Mouse (Mus musculus) heart, postnatal 36 days (tissue): ENCODE measurements at regions not wholly inside any gene's neighbourhood (a gene's known extent, or its start where the extent isn't known, plus 50 kb on each side); places are given as distances from the start of the nearest gene placed in this dataset.
"Not testable (repeated sequence)": the region's sequence is repeated elsewhere in the genome, so short reads cannot be mapped to it uniquely, and the experiment has no call there.

Experiments
- DNase-seq, 2 experiments: peaks; one replicate each; pipeline ENCODE4 v3.0.0; 2021 to 2022
- intact Hi-C: fragments of 180-260 bp; cut with DNase I; formaldehyde crosslinking; loops from one replicate; pipeline ENCODE4 v1.15.1; 2025

DNA sequence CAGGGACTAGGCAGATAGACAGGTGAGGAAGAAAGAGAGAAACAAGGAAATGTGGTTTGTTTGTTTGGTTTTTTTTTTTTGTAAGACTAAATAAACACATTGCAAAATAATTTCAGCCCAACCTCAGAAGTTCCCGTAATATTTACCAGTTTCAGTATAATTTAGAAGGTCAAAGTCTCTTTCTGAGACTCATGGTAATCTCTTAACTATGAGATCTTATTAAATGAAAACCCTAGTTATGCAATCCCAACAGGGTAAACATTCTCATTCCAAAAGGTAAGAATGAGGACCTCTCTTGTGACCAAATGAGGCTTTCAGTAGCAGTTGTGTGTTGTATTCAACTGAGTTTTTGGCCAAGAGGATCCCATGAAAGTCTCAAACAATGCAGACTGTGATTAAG is 524.7 kb upstream of the Kif18a start:
- intact Hi-C loops, result no loop called here

DNA sequence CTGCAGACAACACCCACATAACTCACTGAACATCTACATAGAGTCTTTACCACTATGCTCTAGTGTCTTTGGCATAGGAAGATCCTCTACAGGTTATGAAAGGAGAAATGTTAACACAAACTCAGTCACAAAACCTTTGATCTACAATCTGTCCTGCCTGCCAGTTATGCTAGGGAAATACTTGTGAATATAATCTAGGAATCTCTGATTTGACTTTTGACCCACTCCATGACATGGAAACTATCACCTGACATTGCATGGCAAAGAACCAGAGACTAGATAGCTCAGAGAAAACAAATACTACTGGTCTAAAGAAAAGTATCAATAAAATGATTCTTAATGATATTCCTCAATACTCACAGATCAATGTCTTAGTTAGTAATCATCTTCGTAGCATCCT is 524.3 kb upstream of the Kif18a start:
- DNase-seq, result no peak
- intact Hi-C loops, result no loop called here

More for the DNA sequence above, 524.7 kb upstream of the Kif18a start:
- no peak for DNase-seq

DNA sequence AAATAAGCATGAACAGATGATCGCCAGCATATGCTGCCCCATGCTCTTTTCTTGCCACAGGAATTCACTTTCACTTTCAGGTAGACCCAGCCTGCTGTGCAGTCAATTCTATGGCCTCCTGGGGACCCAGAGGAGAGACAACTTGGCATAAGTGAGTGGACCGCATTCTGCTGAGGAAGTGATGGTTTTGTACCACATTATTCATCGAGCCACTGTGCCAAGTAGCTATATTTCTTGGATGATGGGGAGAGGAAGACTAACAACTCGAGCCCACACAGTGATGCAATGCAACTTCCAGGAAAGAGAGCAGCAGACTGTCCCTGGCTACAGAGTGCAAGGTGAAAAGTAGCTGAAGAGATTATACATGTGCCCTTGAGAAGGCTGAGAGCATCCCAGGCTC is 515.8 kb upstream of the Kif18a start:
- intact Hi-C loops, result no loop called here
- no peak for DNase-seq

DNA sequence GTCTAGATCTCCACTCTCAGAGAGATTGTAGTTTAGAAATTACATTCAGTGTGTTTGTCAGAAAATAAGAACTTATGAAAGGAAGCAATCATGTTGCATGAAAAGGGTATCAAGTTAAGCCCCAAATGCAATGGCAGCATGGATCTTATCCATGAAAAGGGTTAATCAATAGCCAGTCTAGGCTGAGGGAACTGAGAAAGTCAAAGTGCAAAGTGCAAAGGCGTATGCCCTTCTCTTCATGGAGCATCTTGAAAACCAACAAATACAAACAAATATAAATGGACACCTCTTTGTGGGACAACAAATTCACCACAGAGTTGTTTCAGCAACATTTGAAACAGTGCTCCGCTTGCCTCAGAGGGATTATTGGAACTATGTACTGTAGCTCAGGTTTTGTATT is 514.1 kb upstream of the Kif18a start:
- DNase-seq, result no peak
- intact Hi-C loops, result no loop called here

DNA sequence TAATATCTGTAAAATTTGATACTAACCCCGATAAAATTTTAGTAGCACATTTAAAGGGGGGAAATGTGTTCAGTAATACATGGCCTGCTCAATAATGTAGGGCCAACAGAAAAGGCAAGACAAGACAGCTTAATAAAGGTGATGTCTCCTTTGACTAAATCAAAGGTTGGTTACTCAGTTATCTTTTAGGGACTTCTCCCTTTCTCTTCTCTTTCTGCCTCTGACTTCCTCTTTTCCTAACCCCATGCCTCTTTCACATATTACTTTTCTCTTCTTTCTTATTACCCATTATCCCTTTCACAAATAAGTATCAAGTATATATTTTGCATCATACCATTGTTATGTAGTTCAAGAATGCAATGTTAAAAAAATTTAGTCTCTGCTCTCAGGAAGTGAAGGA is 510.2 kb upstream of the Kif18a start:
- no peak for DNase-seq
- intact Hi-C loops, result no loop called here

DNA sequence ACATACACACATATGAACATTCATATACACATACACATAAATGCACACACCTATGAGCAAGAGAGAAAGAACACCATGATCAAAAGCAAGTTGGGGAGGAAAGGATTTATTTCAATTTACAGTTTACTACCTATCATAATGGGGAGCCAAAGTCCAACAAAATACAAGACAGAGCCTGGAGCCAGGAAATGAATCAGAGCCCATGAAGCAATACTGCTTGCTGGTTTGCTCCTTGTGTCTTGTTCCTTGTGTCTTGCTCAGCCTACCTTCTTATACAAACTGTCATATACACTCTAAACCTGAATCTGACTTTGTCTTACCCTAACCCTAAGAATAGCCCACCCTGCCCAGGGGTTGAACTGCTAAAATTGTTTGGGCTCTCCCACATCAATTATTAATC is 497.1 kb upstream of the Kif18a start:
- DNase-seq, result no peak
- intact Hi-C loops, result no loop called here

DNA sequence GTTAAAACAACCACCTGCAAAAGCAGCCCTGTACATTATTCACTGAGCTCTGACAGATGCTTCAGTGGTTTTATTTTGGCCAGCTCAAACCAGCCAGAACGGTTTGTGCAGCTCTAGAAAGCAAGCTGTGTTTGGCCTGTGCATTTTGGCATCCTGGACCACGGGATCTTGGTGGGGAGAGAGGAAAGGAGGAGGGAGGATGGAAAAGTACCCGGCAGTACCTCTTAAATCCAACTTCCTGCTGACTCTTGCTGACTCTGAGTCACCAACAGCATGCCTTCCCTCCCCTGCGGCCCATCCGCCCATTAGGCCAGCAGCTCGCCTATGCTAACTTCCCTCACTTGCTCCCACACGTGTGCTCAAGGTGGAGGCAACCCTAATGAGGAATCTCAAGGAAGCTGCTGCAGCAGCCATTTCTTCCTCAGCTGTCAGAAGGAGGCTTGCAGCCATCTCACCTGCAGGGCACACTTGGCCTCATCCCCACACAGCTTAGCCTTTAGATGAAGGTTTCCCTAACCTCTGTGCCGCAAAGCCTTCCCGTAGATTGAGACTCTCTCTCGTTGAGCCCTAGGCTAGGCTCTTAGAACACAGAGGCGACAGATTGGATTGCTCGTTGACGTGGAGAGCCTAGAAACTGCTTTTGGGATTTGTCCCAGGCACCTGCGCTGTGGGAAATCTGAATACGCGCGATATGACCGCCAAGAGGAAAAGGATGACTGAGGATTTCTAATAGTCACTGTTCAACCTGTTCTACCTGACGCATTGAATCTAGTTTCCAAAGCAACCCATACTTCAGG is 495.2 kb upstream of the Kif18a start:
- no peak for DNase-seq
- intact Hi-C loops, result no loop called here

DNA sequence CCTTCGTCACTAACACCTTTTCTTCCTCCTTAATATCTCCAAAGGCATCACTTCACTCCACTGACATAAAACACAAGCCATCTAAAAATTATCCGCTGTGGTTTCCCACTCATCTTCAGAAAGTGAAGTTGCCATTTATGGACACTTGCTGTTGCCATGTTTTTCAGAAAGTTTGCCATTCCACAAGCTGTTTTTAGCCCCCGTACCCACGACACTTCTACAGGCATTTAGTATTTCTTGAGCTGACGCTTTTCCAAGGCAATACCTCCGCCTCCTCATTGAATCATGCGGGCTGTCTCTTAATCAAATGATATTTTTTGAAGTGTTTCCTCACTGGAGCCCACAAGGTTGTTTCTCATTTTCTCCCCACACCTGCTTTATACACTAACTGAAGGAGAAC is 491.4 kb upstream of the Kif18a start:
- DNase-seq, result no peak
- intact Hi-C loops, result no loop called here

DNA sequence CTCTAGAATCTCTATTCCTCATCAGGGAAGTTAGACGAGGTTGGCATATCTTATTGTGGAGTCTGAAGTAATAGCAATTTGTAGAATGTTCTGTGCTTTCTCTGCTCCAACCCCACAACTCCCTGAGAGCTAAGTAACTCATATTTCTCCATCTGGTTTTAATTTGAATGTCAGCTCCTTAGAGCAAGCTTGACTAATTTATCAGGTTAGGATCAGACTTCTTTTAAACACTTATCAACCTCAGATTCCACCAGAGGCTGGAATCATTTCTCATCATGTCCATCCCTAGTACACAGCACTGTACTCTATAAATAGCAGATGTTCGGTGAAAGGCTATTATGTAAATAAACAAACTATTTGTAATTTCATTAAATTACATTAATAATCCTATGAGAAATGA is 485.4 kb upstream of the Kif18a start:
- intact Hi-C loops, result no loop called here
- DNase-seq, result no peak

DNA sequence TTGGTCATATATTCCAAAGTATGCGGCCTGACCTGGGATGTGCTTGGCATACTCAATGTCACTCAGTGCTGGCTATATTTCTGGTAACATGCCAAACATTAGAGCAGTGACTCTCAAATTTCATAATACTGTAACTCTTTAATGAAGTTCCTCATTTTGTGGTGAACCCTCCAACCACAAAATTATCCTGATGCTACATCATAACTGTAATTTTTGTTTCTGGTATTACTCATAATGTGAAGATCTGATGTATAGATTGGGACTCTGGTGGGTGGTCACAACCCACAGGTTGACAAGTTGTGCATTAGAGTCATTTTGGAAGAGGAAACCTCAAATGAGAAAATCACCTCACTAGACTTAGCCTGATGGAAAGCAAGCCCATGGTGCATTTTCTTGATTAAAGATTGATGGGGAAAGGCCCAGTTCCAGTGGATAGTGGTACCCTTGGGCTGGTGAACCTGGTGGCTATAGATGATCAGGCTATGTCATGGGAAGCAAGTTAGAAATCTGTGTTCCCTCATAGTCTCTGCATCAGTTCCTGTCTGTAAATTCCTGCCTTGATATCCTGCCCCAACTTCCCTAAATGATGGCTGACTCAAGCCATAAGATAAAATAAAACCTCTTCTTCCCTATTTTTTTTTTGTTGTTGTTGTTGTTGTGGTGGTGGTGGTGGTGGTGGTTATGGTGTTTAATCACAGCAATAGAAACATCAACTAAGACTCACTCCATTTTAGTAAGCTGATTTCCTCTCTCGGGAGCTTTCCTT is 483.5 kb upstream of the Kif18a start:
- intact Hi-C loops, result no loop called here
- no peak for DNase-seq

DNA sequence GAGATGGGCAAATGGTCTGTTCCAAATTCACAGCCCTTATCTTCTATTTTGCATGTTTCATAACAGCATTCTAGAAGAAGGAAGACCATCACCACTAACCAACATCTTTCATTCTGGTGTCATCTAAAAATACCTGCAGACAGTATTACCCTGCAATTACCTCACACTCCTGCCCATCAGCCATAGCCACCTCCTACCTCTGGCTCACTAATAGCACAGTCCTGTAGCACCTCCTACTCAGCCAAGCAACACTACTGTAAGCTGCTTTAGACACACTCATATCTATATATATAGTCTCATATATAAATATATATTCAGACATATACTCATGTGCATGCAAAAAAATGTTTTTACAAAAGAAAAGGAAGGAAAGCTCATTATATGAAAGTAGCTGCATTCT is 468.2 kb upstream of the Kif18a start:
- no peak for DNase-seq
- intact Hi-C loops, result no loop called here

DNA sequence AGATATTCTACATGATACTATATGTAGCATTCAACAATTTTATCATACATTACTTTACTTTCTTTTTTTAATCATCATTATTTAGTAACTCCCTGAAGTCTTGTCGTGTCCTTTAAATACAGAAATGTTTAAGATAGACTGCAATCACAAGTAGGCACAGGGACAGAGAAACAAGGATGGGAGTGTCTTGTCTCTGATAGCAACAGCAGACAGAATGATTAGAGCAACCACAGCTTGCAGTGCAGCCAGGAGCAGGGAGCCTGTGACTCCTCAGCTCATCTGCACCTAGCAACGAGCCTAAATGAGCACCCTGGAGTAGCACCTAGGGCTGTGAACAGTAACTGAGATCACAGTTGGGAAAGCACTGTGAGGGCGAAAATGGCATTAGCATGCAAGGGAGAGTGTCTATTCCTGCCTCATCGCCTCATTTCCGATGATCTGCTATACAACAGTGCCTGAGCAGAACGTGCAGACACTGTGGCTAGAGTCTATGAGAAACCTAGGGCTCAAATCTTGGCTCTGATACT is 467.4 kb upstream of the Kif18a start:
- DNase-seq, result no peak
- intact Hi-C loops, result no loop called here

DNA sequence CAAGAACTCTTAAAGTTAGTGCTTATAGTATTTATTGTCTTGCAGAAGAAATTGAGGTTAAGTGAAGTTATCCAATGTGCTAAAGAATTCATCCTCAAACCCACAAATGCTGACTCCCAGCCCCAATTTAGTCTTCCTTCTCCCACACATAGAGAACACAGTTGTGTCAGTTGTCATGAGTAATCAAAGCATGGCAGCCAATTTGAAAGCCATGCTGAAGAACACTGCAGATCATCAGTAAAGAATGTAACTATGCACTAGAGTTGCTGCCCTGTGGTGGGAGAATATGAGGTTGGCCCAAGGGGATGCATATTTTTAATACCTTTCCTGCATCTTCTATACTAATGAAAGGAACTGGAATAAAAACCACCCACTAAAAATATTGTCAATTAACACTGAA is 464.0 kb upstream of the Kif18a start:
- intact Hi-C loops, result no loop called here
- DNase-seq, result no peak

DNA sequence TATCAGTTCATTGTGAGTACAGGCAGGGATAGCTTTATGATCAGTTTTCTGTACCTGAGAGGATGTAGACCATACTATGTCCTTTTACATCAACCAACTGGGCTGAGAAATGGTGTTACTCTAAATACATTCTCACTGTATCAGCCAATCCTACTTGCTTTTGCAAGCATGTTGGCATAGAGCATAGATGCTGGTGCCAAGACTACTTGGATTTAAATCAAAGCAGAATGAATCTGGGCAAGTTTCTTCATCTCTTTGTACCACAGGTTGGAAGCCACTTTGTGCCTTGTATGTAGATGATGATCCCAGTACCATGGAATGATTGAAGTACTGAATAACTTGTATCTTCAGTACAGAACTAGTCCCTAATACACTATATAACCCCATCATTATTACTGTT is 456.5 kb upstream of the Kif18a start:
- DNase-seq, result no peak
- intact Hi-C loops, result no loop called here

DNA sequence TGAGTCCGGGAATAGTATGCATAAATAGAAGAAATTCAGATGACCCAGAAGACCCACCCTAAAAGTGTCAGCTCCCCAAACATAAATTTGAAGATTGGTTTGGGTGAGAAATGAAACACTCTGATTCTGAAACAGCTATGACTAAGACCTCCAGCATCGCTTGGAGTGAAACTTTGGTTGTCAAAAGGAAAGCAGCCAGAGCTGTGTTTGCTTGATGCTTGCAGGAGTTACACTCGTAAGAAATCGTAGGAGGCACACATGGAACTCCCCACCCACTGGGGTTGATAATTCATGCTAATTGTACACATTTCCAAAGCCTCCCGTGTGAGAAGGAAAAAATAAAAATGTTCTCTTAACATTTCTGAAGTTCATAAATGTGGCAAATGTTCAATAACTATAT is 454.6 kb upstream of the Kif18a start:
- no peak for DNase-seq
- intact Hi-C loops, result no loop called here

DNA sequence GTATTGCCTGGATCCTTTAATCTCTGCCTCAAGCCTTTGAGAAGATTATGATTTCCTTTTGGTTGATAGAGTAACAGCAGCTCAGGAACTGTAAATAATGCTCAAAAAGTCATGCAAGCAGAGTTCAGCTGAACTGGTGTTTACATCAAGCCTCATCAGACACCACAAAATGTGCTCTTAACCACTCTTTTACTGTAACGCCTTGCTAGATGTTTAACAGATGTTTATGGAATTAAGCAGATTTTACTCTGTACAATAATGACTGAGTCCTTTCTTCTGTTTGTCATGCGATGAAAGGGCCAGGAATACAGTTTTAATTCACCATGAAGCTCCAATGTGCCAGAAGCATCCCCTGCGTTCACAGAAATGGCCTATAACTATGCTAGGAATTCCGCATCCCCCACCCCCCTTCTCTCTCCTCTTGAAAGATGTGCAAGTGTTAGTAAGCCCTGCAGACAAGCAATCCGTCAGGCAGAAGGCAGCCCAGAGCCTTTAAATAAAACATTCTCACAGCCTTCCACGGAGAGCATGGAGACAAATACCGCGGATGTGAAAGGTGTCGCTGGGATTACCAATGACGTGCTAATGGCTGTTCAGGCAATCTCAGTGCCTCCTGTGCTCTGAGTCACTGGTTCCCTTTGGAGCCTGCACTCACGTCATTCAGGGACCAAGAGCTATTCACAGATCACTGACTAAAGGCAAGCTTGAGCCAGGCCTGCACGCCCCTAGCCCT is 453.3 kb upstream of the Kif18a start:
- DNase-seq, result no peak

DNA sequence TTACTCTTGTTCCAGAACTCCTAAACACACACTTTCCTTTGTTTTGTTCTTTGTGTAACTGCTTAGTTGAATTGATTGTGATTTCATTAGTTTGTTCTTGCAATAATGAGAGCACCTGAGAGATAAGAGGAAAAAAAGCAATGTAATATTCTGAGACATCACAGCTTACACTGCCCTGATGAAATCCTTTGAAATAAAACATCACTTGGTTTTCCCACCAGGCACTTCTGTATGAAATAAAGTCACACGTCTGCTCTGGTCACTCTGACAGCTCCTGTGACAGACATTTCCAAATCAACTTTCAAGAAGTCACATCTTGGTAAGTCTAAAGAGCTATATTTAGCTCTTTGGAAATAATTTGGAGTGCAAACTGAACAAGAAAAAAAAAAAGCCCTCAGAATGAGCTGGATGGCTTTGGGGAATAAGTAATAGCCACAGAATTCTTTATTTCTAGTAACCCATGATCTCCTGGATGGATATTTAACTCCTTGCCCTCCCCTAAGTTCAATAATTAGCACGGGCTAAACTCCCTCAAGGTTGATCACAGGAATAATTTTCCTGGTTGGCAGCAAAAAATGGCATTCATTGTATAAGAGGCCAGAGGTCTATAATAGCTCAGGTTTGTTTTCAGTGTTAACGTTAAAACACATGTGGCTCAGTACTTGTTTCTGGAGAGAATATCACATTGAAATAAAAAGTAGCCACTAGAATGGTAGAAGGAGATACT is 452.4 kb upstream of the Kif18a start:
- no peak for DNase-seq
- intact Hi-C loops, result no loop called here

More for the DNA sequence above, 453.3 kb upstream of the Kif18a start:
- intact Hi-C loops, result no loop called here

DNA sequence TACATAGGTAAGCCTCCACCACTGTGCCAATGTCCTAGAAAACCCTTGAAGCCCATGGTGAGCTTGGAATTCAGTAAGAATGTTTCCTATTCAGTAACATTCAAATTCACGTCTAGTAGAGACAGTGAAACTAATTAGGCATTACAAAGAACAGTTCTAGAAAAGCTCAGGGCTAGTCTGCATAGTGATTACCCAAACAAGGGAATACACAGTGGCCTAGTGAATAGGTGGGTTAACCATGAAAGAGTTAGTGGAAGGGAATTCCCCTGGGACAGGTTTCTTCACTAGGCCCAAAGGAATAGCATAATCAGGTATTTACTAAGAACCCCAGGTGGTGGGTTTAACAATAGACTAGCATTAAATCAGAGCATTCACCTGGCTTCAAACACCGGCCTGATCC is 436.7 kb upstream of the Kif18a start:
- intact Hi-C loops, DNase-seq: not testable (repeated sequence)

DNA sequence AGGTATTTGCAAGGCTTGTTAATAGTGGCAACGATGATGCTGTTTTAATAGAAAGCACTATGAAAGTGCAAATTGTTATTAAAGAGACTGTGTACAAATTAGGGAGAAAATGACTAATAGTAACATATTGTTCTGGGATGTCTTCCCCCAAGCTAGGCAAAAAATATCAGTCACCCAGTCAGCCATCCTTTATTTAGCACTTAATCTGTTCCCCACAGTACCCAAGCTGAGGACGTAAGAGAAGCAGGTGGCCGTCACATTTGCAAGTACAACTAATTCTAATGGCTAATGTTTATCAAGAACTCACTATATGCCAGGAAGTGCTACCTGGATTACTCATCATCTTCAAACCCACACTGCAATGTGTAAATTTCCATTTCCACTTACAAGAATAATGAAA is 432.5 kb upstream of the Kif18a start:
- DNase-seq, result no peak
- intact Hi-C loops, result no loop called here

DNA sequence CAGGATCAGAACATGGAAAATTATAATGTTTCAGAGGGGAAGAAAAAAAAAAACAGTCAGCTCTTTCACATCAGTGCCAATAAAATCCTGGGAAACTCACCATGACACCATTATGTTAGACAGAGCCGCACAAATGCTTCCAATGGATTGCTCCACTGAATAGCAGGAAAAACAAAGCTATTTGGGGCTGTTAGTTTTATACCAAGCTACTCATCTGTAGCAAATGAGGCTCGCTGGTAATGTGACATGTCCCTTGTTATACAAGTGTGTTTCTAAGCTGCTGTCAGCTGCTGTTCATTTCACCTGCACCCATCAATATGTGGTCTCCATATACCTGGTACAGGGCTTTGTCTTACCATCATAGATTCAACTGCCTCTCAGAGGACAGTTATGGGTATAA is 426.1 kb upstream of the Kif18a start:
- no peak for DNase-seq

DNA sequence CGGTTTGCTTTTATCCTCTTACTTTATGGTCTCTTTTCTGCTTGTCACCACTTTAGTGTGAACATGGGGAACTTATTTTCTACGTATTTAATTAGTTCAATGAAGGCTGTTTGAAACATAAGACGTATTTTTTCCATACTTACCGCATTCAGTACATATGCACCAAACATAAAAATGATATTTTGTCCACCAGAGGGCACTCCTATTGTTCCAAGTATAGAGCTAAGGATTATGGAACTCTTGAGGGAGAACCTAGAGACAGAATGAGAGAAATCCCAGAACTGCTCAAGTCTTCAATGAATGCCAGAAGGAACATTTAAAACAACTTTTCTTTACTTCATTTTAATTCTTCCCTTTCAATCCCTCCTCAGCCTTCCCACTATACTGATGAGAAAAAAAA is 403.4 kb upstream of the Kif18a start:
- DNase-seq, result no peak

More for the DNA sequence above, 426.1 kb upstream of the Kif18a start:
- intact Hi-C loops, result no loop called here

More for the DNA sequence above, 403.4 kb upstream of the Kif18a start:
- intact Hi-C loops, result loop anchor here (5.0 kb wide), 1 partner anchor 815 kb away; no protein-coding TSS in a partner anchor
